Mouse (Mus musculus): ENCODE results near the gene Gm3594.
"Not testable (repeated sequence)": the region's sequence is repeated elsewhere in the genome, so short reads cannot be mapped to it uniquely, and the experiment has no call there.

The Gm3594 gene

DNA sequence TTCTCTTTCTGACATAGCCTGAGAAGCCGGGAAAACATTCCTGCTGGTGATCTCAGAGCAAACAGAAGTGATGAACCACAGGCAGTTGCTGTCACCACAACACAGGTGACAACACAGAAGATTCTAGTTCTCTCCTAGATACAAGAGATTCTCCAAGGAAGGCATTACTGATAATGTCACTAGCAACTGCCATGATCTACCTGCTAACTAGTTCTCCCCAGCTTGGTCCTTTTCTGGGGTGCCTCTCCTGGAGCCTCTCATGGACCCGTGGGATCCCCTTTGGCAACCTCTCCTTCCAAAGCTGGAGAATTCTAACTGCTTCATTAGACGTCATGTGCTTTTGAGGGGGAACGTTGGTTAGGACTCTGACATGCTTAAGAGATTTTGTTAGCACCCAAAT is at the start of gene Gm3594:
TSS of gene Gm3594 (minus strand) at position 101 of the 400 bp plus-strand sequence.
- not testable (repeated sequence) for DNase-seq

DNA sequence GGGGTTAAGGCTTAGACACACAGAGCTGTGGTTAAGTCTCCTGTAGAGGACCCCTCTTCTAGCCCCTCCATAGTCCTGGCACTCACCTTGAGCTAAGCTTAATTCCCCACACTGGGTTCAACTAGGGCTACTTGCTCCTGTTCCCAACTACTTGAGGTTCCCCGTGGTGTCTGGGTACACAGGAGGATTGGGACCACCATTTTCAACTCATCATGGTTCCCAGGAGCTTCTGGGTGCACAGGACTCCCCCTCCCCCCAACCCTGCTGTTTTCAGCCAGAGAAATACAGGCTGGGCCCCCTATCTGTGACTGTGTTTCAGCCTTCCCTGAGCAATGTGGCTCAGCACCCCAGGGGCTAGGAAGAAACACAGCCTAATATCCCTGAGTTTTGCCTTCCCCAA is 41.9 kb upstream of the Gm3594 start:
- not testable (repeated sequence) for DNase-seq

DNA sequence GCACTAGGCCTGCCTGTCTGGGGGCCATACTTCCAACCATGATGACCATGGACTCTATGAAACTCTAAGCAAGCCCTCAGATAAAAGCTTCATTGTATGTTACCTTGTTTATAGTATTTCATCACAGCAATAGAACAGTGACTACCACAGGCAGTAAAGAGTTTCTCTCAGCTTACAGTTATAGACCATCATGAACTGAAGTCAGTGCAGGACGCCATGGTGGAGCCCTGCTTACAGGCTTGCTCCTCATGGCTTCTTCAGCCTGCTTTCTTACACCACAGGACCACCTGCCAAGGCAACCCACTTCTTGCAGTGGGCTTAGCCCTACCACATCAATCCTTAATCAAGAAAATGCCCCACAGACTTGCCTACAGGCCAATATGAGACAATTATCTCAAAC is 41.1 kb upstream of the Gm3594 start:
- DNase-seq: not testable (repeated sequence)

DNA sequence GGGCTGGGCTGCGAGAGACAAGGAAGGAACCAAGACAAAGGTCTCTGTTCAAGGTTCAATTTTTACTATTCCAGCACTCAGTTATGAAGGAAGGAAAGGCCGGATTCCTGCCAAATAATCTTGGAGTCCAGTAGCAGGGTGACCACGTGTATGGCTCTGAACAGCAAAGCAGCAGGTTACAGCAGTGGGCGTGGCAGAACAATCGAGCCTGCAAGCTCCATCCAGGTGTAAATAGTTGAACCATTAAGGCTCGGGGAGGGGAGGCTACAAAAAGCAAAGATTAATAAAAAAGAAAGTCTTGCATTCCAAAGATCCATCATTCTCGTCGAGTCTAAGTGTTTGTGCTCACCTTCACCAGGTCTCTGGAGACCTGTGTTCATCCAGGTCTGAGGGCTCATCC is 37.7 kb upstream of the Gm3594 start:
- peak; percentile 33 to 79 for DNase-seq

DNA sequence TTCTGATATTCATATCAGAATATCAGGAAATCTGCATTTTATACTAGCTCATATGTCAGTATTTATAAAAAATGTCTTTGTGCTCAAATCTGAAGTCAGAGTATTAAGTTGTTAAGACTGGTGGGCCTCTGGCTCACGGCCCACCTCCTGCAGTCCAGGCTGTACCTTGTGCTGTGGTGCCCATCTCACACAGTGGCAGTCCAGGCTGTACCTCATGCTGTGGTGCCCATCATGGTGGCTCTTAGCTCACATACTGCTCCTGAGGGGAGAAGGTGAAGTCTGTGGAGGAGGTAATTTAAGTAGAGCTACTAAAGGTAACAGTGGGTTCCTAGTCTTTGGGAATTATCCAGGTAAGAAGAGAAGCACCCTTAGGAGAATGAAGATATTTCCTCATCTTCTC is 27.4 kb upstream of the Gm3594 start:
- DNase-seq: not testable (repeated sequence)

DNA sequence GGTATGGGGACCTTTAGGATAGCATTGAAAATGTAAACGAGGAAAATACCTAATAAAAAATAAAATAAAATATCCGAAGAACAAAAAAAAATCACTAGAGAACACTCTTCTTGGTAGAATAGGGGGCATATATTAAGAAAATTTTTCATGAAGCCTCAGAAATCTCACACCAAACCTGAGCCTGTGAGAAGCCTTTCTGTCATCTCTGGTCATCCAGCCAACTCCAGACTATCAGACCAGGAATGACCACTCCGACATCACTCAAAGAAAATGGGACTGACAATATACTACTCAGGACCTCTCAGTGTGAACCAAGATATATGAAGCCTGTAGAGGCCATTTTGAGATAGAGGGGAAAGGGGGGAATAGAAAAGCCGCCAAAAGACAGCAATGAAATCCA is 3.6 kb downstream of the Gm3594 start:
- not testable (repeated sequence) for DNase-seq

DNA sequence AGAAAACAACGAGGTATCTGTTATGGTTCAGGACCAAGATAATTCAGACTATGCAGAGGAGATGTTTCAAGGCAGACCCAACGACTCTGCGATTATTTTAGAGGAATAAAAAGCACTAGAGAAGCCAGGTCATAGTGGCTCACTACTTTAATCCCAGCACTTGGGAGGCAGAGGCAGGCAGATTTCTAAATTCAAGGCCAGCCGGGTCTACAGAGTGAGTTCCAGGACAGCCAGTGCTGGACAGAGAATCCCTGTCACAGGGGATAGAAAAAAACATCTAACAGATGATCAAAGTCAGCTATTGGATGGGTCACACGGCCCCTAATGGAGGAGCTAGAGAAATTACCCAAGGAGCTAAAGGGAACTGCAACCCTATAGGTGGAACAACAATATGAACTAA is 4.2 kb downstream of the Gm3594 start:
- not testable (repeated sequence) for DNase-seq

DNA sequence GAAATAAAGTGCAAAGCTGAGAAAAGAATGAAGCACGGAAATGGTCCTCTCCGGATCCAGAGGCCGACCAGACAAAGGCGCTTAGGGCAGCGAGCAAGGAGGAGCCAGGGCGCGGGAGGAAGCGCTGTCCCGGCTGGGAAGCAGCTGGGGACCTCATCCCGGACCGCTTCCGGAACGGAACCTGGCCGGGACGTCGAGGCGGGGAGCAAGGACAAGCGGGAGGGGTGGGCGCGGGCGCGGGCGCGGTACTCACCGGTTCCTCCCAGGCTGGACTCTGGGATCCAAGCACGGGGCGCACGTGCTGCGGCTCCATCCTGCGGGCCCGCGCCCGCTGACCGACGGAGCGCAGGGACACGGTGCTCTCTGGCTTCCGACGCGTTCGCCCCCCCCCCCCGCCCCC is 17.6 kb downstream of the Gm3594 start:
- not testable (repeated sequence) for DNase-seq

DNA sequence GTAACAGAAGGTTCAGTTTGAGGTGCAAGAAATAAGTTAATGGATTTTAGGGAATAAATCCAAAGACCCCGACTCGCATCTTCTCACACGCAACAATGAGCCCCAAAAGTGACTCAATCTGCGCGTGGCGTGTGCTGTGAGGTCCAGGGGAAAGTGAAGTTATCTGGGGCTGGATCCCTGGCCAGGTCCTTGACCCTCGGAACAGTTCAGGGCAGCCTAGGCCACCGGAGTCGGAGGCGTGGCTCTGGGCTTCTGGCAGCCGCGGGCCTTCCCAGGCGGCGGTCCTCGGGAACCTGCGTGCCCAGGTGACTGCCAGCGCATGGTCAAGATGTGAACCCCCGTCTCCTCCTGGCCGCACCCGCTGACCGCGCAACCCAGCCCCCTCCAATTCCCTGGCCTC is 18.1 kb downstream of the Gm3594 start:
- DNase-seq: peak in 1 of 2 experiments; percentile 16

DNA sequence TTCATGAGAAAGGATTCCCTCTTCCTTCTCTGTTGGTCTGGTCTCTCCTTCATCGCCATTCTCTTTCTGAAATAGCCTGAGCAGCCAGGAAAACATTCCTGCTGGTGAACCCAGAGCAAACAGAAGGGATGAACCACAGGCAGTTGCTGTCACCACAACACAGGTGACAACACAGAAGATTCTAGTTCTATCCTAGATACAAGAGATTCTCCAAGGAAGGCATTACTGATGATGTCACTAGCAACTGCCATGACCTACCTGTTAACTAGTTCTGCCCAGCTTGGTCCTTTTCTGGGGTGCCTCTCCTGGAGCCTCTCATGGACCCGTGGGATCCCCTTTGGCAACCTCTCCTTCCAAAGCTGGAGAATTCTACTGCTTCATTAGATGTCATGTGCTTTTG is 32.0 kb downstream of the Gm3594 start, which contains the start of gene Gm3591:
TSS of gene Gm3591 (minus strand) at position 101 of the 400 bp plus-strand sequence.
- not testable (repeated sequence) for DNase-seq

DNA sequence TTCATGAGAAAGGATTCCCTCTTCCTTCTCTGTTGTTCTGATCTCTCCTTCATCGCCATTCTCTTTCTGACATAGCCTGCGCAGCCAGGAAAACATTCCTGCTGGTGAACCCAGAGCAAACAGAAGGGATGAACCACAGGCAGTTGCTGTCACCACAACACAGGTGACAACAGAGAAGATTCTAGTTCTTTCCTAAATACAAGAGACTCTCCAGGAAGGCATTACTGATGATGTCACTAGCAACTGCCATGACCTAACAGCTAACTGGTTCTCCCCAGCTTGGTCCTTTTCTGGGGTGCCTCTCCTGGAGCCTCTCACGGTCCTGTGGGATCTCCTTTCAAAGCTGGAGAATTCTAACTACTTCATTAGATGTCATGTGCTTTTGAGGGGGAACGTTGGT is 54.2 kb downstream of the Gm3594 start, which contains the start of gene Gm16440:
TSS of gene Gm16440 (minus strand) at position 101 of the 400 bp plus-strand sequence.
- DNase-seq: not testable (repeated sequence)

All from kidney, adult 8-10 months (tissue).